Comparison of ENCODE assay signal across 8 mouse cellular contexts in the genomic region with DNA sequence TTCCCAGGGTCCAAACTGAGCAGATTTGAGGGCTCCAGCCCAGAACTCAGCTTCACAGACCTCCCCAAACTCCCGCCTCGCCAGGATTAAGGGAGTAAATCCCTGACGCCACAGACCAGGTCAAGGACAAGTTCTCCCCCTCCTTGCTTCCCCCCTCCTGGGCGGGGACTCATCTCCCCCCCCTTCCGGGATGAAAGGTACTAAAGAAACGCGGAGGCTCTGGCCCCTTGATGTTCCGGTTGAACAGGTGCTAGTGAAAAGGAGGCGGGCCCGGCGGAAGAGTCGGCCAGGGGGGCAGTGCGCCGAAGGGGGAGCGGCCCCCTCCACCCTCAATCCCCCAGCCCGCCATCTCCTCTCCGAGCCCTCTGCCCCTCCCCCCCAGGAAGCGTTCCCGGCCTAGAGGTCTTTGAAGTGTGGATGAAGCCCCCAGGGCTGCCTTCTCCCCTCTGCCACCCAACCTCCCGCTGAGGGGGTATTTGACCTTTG. TPM values are rescaled to one million over a fixed set of nuclear protein-coding genes. Genes with fewer than 3 reads are reported as not detected.
DNase-seq lines count a peak whose midpoint lies in the region; ATAC-seq and TF ChIP-seq lines count a peak whose summit lies in the region.

No protein-coding gene starts in this region.

- no peak for ATAC-seq in forebrain, postnatal 0 days
- ATAC-seq in intestine, embryonic 16.5 days: peak; percentile 14; the same call in 1 of the 2 replicates

- under 1% methylated on average over 20 of the region's 20 CpGs for WGBS in forebrain, postnatal 0 days
- WGBS in intestine, embryonic 16.5 days: 3% methylated on average over 19 of the region's 20 CpGs
- under 1% methylated on average over 20 of the region's 20 CpGs for WGBS in lung, adult 2 months

- 0 out of 2 replicates have a peak overlapping the region, but pooled peaks have one; percentile 2 for H3K4me3 ChIP-seq in forebrain, postnatal 0 days (ENCODE audit: low read depth, low read length)
- H3K4me3 ChIP-seq in intestine, embryonic 16.5 days (ENCODE audit: low read length): peak overlapping the region; percentile 88
- H3K4me3 ChIP-seq in lung, adult 2 months (replicated peaks; ENCODE audit: extremely low read depth, low read depth, low read length): peak overlapping the region; percentile 47

- no peaks in the 10 kb centered on the region; the same call in 1 of the 2 replicates for H3K36me3 ChIP-seq in forebrain, postnatal 0 days (ENCODE audit: insufficient read depth)
- H3K36me3 ChIP-seq in intestine, embryonic 16.5 days (ENCODE audit: control insufficient read depth, insufficient read depth, low read length): peaks cover 8% of the 10 kb centered on the region; the same call in 1 of the 2 replicates

- no peak overlapping the region for H3K27ac ChIP-seq in forebrain, postnatal 0 days (ENCODE audit: low read depth, low read length)
- H3K27ac ChIP-seq in intestine, embryonic 16.5 days (ENCODE audit: low read length): peak overlapping the region; percentile 88

- no peak for TF ChIP-seq CTCF in forebrain, postnatal 0 days (IDR thresholded peaks at IDR 0.05; ENCODE audit: low read depth)
- no peak for TF ChIP-seq CTCF in lung, adult 2 months (IDR thresholded peaks at IDR 0.05; ENCODE audit: insufficient read depth, low read length)

- TF ChIP-seq POLR2A in lung, adult 2 months (IDR thresholded peaks at IDR 0.05; ENCODE audit: borderline replicate concordance, extremely low read depth, low read depth, low read length): peak; percentile 36; the same call in 1 of the 2 replicates

- no peaks in the 10 kb centered on the region for H3K9me3 ChIP-seq in forebrain, postnatal 0 days (ENCODE audit: low read length)
- no peaks in the 10 kb centered on the region for H3K9me3 ChIP-seq in intestine, embryonic 16.5 days (ENCODE audit: control insufficient read depth, low read length)

- peaks cover 14% of the 10 kb centered on the region; the same call in 1 of the 2 replicates for H3K4me1 ChIP-seq in forebrain, postnatal 0 days (ENCODE audit: insufficient read depth)
- peaks cover 38% of the 10 kb centered on the region for H3K4me1 ChIP-seq in intestine, embryonic 16.5 days (ENCODE audit: control insufficient read depth, insufficient read depth, low read length)
- H3K4me1 ChIP-seq in lung, adult 2 months (ENCODE audit: control insufficient read depth, insufficient read depth, low read length): peaks cover 12% of the 10 kb centered on the region

- H3K9ac ChIP-seq in forebrain, postnatal 0 days: no peak overlapping the region
- peak overlapping the region; percentile 57 for H3K9ac ChIP-seq in intestine, embryonic 16.5 days (ENCODE audit: low read depth, low read length)

- peak overlapping the region; percentile 81 for H3K4me2 ChIP-seq in forebrain, postnatal 0 days (ENCODE audit: low read depth)
- peak overlapping the region; percentile 77 for H3K4me2 ChIP-seq in intestine, embryonic 16.5 days (ENCODE audit: low read depth, low read length)

- peak; percentile 99 for DNase-seq in ES-CJ7 (ENCODE audit: low read depth, low spot score)
- DNase-seq in adrenal gland, postnatal 10 days: peak; percentile 79
- no peak for DNase-seq in forebrain, postnatal 0 days
- DNase-seq in lung, adult 2 months: peak; percentile 81
- DNase-seq in skeletal muscle tissue, adult 2 months (ENCODE audit: low read depth, low spot score): peak; percentile 76
- DNase-seq in layer of hippocampus, postnatal 14 days (ENCODE audit: low spot score in 2 of 2): no peak
- DNase-seq in right cerebral cortex, postnatal 36 days (ENCODE audit: low spot score in 2 of 2): no peak

- 0 out of 2 replicates have a peak, but pooled peaks cover 7% of the 10 kb centered on the region for H3K27me3 ChIP-seq in forebrain, postnatal 0 days (ENCODE audit: insufficient read depth, low read length)
- H3K27me3 ChIP-seq in intestine, embryonic 16.5 days (replicated peaks; ENCODE audit: control insufficient read depth, insufficient read depth, low read length): 0 out of 2 replicates have a peak, but pooled peaks cover 4% of the 10 kb centered on the region

RNA-seq across cellular contexts. Expression of gene Mllt6, which starts 1.5 kb away (rescaled TPM):
- 10 to 100 TPM; 36.1 to 48.2 TPM for total RNA-seq in adrenal gland, postnatal 10 days (2021)
- total RNA-seq in forebrain, postnatal 0 days (2014; rRNA removed): 42.2 and 48.1 TPM in 2 replicates
- polyA plus RNA-seq in forebrain, postnatal 0 days (2015; fragmentation: Nextera tagmentation; extraction: Ambion mirVana): 1.7 TPM in 2 replicates
- polyA plus RNA-seq in intestine, embryonic 16.5 days (2015; fragmentation: Nextera tagmentation; extraction: Ambion mirVana): 2.2 and 2.6 TPM in 2 replicates
- 65.9 and 79.6 TPM in 2 replicates for polyA plus RNA-seq in lung, adult 2 months (2012; rRNA removed)
- total RNA-seq in layer of hippocampus, postnatal 14 days (2021): 10 to 100 TPM; 72.8 to 83.8 TPM

RNA-seq across cellular contexts. Expression of gene Cisd3, which starts 23.9 kb away (rescaled TPM):
- total RNA-seq in adrenal gland, postnatal 10 days (2021): 100 to 1,000 TPM; 260 to 277 TPM
- 14.4 and 15.5 TPM in 2 replicates for total RNA-seq in forebrain, postnatal 0 days (2014; rRNA removed)
- 27.2 and 27.8 TPM in 2 replicates for polyA plus RNA-seq in forebrain, postnatal 0 days (2015; fragmentation: Nextera tagmentation; extraction: Ambion mirVana)
- 120 and 135 TPM in 2 replicates for polyA plus RNA-seq in intestine, embryonic 16.5 days (2015; fragmentation: Nextera tagmentation; extraction: Ambion mirVana)
- 26.4 and 34.0 TPM in 2 replicates for polyA plus RNA-seq in lung, adult 2 months (2012; rRNA removed)
- 10 to 100 TPM; 47.1 to 50.2 TPM for total RNA-seq in layer of hippocampus, postnatal 14 days (2021)

RNA-seq across cellular contexts. Expression of gene Epop, which starts 32.2 kb away (rescaled TPM):
- total RNA-seq in adrenal gland, postnatal 10 days (2021): 1 to 10 TPM; 3.5 to 5.1 TPM
- total RNA-seq in forebrain, postnatal 0 days (2014; rRNA removed): 5.0 and 6.8 TPM in 2 replicates
- polyA plus RNA-seq in forebrain, postnatal 0 days (2015; fragmentation: Nextera tagmentation; extraction: Ambion mirVana): 3.6 and 4.1 TPM in 2 replicates
- 1.1 and 1.3 TPM in 2 replicates for polyA plus RNA-seq in intestine, embryonic 16.5 days (2015; fragmentation: Nextera tagmentation; extraction: Ambion mirVana)
- 6.4 and 12.3 TPM in 2 replicates for polyA plus RNA-seq in lung, adult 2 months (2012; rRNA removed)
- total RNA-seq in layer of hippocampus, postnatal 14 days (2021): 10 to 100 TPM; 12.1 to 13.5 TPM

RNA-seq across cellular contexts. Expression of gene Pcgf2, which starts 38.6 kb away (rescaled TPM):
- total RNA-seq in adrenal gland, postnatal 10 days (2021): 10 to 100 TPM; 29.7 to 41.0 TPM
- total RNA-seq in forebrain, postnatal 0 days (2014; rRNA removed): 13.0 and 21.9 TPM in 2 replicates
- 10.0 and 12.6 TPM in 2 replicates for polyA plus RNA-seq in forebrain, postnatal 0 days (2015; fragmentation: Nextera tagmentation; extraction: Ambion mirVana)
- polyA plus RNA-seq in intestine, embryonic 16.5 days (2015; fragmentation: Nextera tagmentation; extraction: Ambion mirVana): 11.9 and 12.1 TPM in 2 replicates
- 65.9 and 81.9 TPM in 2 replicates for polyA plus RNA-seq in lung, adult 2 months (2012; rRNA removed)
- 10 to 100 TPM; 29.9 to 32.7 TPM for total RNA-seq in layer of hippocampus, postnatal 14 days (2021)

RNA-seq across cellular contexts. Expression of gene Psmb3, which starts 41.5 kb away (rescaled TPM):
- total RNA-seq in adrenal gland, postnatal 10 days (2021): 100 to 1,000 TPM; 231 to 234 TPM
- total RNA-seq in forebrain, postnatal 0 days (2014; rRNA removed): 322 and 350 TPM in 2 replicates
- polyA plus RNA-seq in forebrain, postnatal 0 days (2015; fragmentation: Nextera tagmentation; extraction: Ambion mirVana): 499 and 621 TPM in 2 replicates
- polyA plus RNA-seq in intestine, embryonic 16.5 days (2015; fragmentation: Nextera tagmentation; extraction: Ambion mirVana): 419 and 429 TPM in 2 replicates
- polyA plus RNA-seq in lung, adult 2 months (2012; rRNA removed): 214 and 264 TPM in 2 replicates
- total RNA-seq in layer of hippocampus, postnatal 14 days (2021): 100 to 1,000 TPM; 140 to 149 TPM

Comparison
In these comparisons a context has a peak if more than half of its experiments do, and no peak if none do; other contexts are left out.
1. DNase-seq: peak in ES-CJ7 (single experiment), adrenal gland, postnatal 10 days (single experiment), lung, adult 2 months (single experiment) and skeletal muscle tissue, adult 2 months (single experiment); none in forebrain, postnatal 0 days (single experiment), layer of hippocampus, postnatal 14 days (0 of 2) and right cerebral cortex, postnatal 36 days (0 of 2).
2. H3K4me3 ChIP-seq: peak in every context shown above with its lines; median percentile 88 in intestine, embryonic 16.5 days; 47 in lung, adult 2 months; 2 in forebrain, postnatal 0 days.
3. RNA of gene Cisd3, which starts 23.9 kb away (total RNA-seq): 260 to 277 TPM in adrenal gland, postnatal 10 days; 47.1 to 50.2 TPM in layer of hippocampus, postnatal 14 days and 14.4 to 15.5 TPM in forebrain, postnatal 0 days; every median in the first group is over 4 times any median in the second.